ENCODE assay signal across 26 mouse cellular contexts in the genomic region with DNA sequence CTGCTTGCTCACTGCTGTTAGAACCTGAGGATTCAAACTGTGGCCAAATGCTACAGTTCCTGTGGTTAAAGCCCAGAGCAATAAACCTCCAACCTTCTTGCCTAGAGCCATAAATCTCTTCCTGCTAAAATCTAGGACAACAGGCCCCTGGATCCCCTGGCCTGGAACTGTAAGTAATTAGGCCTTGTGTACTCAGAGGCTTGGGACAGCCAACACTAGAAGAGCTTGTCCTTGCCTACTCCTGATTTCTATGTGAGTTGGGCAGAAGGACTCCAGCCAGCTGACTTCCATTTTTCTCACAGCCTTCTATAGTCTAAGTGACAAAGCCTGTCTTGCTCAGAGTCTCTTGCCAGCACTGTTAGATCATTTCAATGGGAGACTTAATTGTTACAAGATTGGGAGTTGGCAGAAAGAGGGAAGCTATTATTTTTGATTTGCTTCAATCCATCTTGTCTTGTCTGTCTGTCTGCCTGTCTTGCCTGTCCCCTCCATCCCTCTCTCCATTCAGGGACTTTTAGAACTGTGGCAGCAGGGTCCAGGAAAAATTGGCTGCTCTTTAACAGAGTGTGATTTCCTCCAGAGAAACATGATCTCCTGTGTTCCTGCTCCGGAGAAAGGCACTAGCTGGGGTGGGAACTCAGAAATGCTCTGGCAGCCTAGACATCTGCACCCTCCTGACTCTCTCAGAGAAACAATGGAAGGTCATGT. TPM values are rescaled to one million over a fixed set of nuclear protein-coding genes. Genes with fewer than 3 reads are reported as not detected.
DNase-seq lines count a peak whose midpoint lies in the region; ATAC-seq and TF ChIP-seq lines count a peak whose summit lies in the region.
"Had no signal": no experiment of that assay in that cellular context is flagged by ENCODE, and none has a peak within 500 bp of the region (broad histone marks: within the 10 kb centered on the region; RNA-seq: fewer than 3 reads in every experiment).

No protein-coding gene starts in this region.

- no peaks in the 10 kb centered on the region for H3K9me3 ChIP-seq in hindbrain, embryonic 15.5 days
- no peaks in the 10 kb centered on the region for H3K9me3 ChIP-seq in hindbrain, embryonic 10.5 days
- no peaks in the 10 kb centered on the region for H3K9me3 ChIP-seq in lung, embryonic 14.5 days (ENCODE audit: low read depth, low read length)
- H3K9me3 ChIP-seq: embryonic facial prominence, embryonic 12.5 days; forebrain, embryonic 13.5 days; heart, embryonic 13.5 days; intestine, embryonic 15.5 days; stomach, embryonic 15.5 days had no signal

- H3K9ac ChIP-seq in hindbrain, embryonic 15.5 days: no peak overlapping the region
- no peak overlapping the region for H3K9ac ChIP-seq in lung, embryonic 14.5 days
- H3K9ac ChIP-seq: embryonic facial prominence, embryonic 12.5 days; forebrain, embryonic 13.5 days; heart, embryonic 13.5 days; intestine, embryonic 15.5 days; stomach, embryonic 15.5 days had no signal

- H3K27ac ChIP-seq in hindbrain, embryonic 15.5 days (replicated peaks): no peak overlapping the region
- H3K27ac ChIP-seq in hindbrain, embryonic 10.5 days: no peak overlapping the region
- H3K27ac ChIP-seq in lung, embryonic 14.5 days (ENCODE audit: low read depth): no peak overlapping the region
- H3K27ac ChIP-seq: embryonic facial prominence, embryonic 12.5 days; forebrain, embryonic 13.5 days; heart, embryonic 13.5 days; intestine, embryonic 15.5 days; stomach, embryonic 15.5 days had no signal

- no peaks in the 10 kb centered on the region for H3K79me2 ChIP-seq in myocyte (ENCODE audit: control insufficient read depth, insufficient read depth)

- H3K4me3 ChIP-seq in hindbrain, embryonic 15.5 days: no peak overlapping the region
- no peak overlapping the region for H3K4me3 ChIP-seq in hindbrain, embryonic 10.5 days
- H3K4me3 ChIP-seq in lung, embryonic 14.5 days (ENCODE audit: low read depth, low read length): no peak overlapping the region
- H3K4me3 ChIP-seq in myocyte: no peak overlapping the region
- H3K4me3 ChIP-seq: embryonic facial prominence, embryonic 12.5 days; erythroblast, embryonic 14.5 days; forebrain, embryonic 13.5 days; heart, embryonic 13.5 days; intestine, embryonic 15.5 days; stomach, embryonic 15.5 days had no signal

- H3K4me2 ChIP-seq in hindbrain, embryonic 15.5 days: no peak overlapping the region
- no peak overlapping the region for H3K4me2 ChIP-seq in lung, embryonic 14.5 days
- H3K4me2 ChIP-seq in myocyte (ENCODE audit: low read depth): peak overlapping the region; percentile 12
- H3K4me2 ChIP-seq: embryonic facial prominence, embryonic 12.5 days; forebrain, embryonic 13.5 days; heart, embryonic 13.5 days; intestine, embryonic 15.5 days; midbrain, embryonic 11.5 days; stomach, embryonic 15.5 days had no signal

- no peak for TF ChIP-seq POLR2A in brain, embryonic 14.5 days (IDR thresholded peaks at IDR 0.05; ENCODE audit: borderline replicate concordance, extremely low read depth, insufficient read depth, insufficient read length, poor library complexity, severe bottlenecking)
- no peak for TF ChIP-seq POLR2A in myocyte (IDR thresholded peaks at IDR 0.05; ENCODE audit: insufficient read length, low read depth)

- DNase-seq in hindbrain, embryonic 10.5 days (ENCODE audit: low spot score): no peak
- DNase-seq in lung, embryonic 14.5 days: peak; percentile 27
- DNase-seq in lung, postnatal 14 days: no peak
- DNase-seq in brain, embryonic 14.5 days (ENCODE audit: low read depth): peak; percentile 9
- DNase-seq in spleen, postnatal 14 days (ENCODE audit: low spot score in 2 of 2): no peak
- DNase-seq: cerebellum, adult 2 months; heart, adult 18-20 months; heart, postnatal 36 days; kidney, postnatal 36 days; liver; right cerebral cortex, postnatal 14 days; thymus, adult 18-20 months; thymus, postnatal 4 days had no signal

- WGBS in hindbrain, embryonic 15.5 days: 52% methylated on average over 1 of the region's 1 CpGs
- 48% methylated on average over 1 of the region's 1 CpGs for WGBS in hindbrain, embryonic 10.5 days
- WGBS in lung, embryonic 14.5 days: 16% methylated on average over 1 of the region's 1 CpGs

- TF ChIP-seq CTCF in lung, embryonic 14.5 days (IDR thresholded peaks at IDR 0.05; ENCODE audit: low read depth): no peak
- TF ChIP-seq CTCF in brain, embryonic 14.5 days (IDR thresholded peaks at IDR 0.05; ENCODE audit: borderline replicate concordance, extremely low read depth, insufficient read depth, insufficient read length): no peak

- peak; percentile 59; the same call in 1 of the 2 replicates for ATAC-seq in hindbrain, embryonic 15.5 days (ENCODE audit: low FRiP score, low read depth)
- peak; percentile 52; the same call in 1 of the 2 replicates for ATAC-seq in lung, embryonic 14.5 days (ENCODE audit: insufficient read depth)
- ATAC-seq: forebrain, embryonic 13.5 days; intestine, embryonic 15.5 days had no signal

- H3ac ChIP-seq in myocyte (ENCODE audit: control insufficient read depth, insufficient read length): no peak overlapping the region

- no peaks in the 10 kb centered on the region for H3K27me3 ChIP-seq in hindbrain, embryonic 15.5 days
- no peaks in the 10 kb centered on the region; the same call in 1 of the 2 replicates for H3K27me3 ChIP-seq in hindbrain, embryonic 10.5 days (ENCODE audit: insufficient read depth, poor library complexity, severe bottlenecking)
- no peaks in the 10 kb centered on the region for H3K27me3 ChIP-seq in lung, embryonic 14.5 days (ENCODE audit: insufficient read depth, low read length)
- H3K27me3 ChIP-seq in myocyte (ENCODE audit: control insufficient read depth, insufficient read depth, insufficient read length): no peaks in the 10 kb centered on the region
- H3K27me3 ChIP-seq: CH12.LX; embryonic facial prominence, embryonic 12.5 days; forebrain, embryonic 13.5 days; heart, embryonic 13.5 days; intestine, embryonic 15.5 days; stomach, embryonic 15.5 days had no signal

- H3K36me3 ChIP-seq in hindbrain, embryonic 15.5 days: no peaks in the 10 kb centered on the region
- H3K36me3 ChIP-seq in hindbrain, embryonic 10.5 days: no peaks in the 10 kb centered on the region
- H3K36me3 ChIP-seq in lung, embryonic 14.5 days (ENCODE audit: insufficient read depth): no peaks in the 10 kb centered on the region
- H3K36me3 ChIP-seq in myocyte (ENCODE audit: control insufficient read depth, insufficient read depth): no peaks in the 10 kb centered on the region
- H3K36me3 ChIP-seq: embryonic facial prominence, embryonic 12.5 days; heart, embryonic 13.5 days; intestine, embryonic 15.5 days; stomach, embryonic 15.5 days had no signal

- H3K4me1 ChIP-seq in hindbrain, embryonic 15.5 days (replicated peaks): no peaks in the 10 kb centered on the region
- H3K4me1 ChIP-seq in hindbrain, embryonic 10.5 days (replicated peaks): no peaks in the 10 kb centered on the region
- no peaks in the 10 kb centered on the region for H3K4me1 ChIP-seq in lung, embryonic 14.5 days (ENCODE audit: insufficient read depth)
- H3K4me1 ChIP-seq: embryonic facial prominence, embryonic 12.5 days; forebrain, embryonic 13.5 days; heart, embryonic 13.5 days; intestine, embryonic 15.5 days; stomach, embryonic 15.5 days had no signal

TF ChIP-seq in myocyte, 11 proteins besides CTCF, POLR2A, EP300 and RAD21:
- no peak for TF ChIP-seq TCF3 (IDR thresholded peaks at IDR 0.05; ENCODE audit: insufficient read length, low read depth)
- TF ChIP-seq MAX (IDR thresholded peaks at IDR 0.05; ENCODE audit: low read depth): no peak
- TF ChIP-seq CEBPB (IDR thresholded peaks at IDR 0.05; ENCODE audit: insufficient read depth, poor library complexity, severe bottlenecking): no peak
- no peak for TF ChIP-seq MYOG (IDR thresholded peaks at IDR 0.05; ENCODE audit: control insufficient read depth in 1 of 3, insufficient read depth in 1 of 3, insufficient read length in 2 of 3, low read depth in 2 of 3)
- TF ChIP-seq SRF (IDR thresholded peaks at IDR 0.05; ENCODE audit: control insufficient read depth, insufficient read length, low read depth): no peak

RNA-seq across cellular contexts. Expression of a gene that starts 15.1 kb away (rescaled TPM):
- polyA plus RNA-seq in hindbrain, embryonic 15.5 days (2015; fragmentation: Nextera tagmentation; extraction: Ambion mirVana): 10.8 and 11.3 TPM in 2 replicates
- 12.7 and 23.9 TPM in 2 replicates for polyA plus RNA-seq in hindbrain, embryonic 10.5 days (2016; fragmentation: Nextera tagmentation; extraction: Ambion mirVana)
- 39.3 and 39.6 TPM in 2 replicates for polyA plus RNA-seq in lung, embryonic 14.5 days (2014; fragmentation: Nextera tagmentation; extraction: Ambion mirVana)
- 3.3 and 3.7 TPM in 2 replicates for polyA plus RNA-seq in brain, embryonic 14.5 days (2012; rRNA removed)
- 2.9 TPM for polyA plus RNA-seq in myocyte (2012; fragmentation: generic; extraction: Trizol)
- polyA plus RNA-seq: erythroblast, embryonic 14.5 days; spleen, adult 2 months had no signal

RNA-seq across cellular contexts. Expression of a gene that starts 15.7 kb away (rescaled TPM):
- not detected in 2 replicates for polyA plus RNA-seq in hindbrain, embryonic 15.5 days (2015; fragmentation: Nextera tagmentation; extraction: Ambion mirVana)
- not detected in 2 replicates for polyA plus RNA-seq in hindbrain, embryonic 10.5 days (2016; fragmentation: Nextera tagmentation; extraction: Ambion mirVana)
- not detected in 2 replicates for polyA plus RNA-seq in lung, embryonic 14.5 days (2014; fragmentation: Nextera tagmentation; extraction: Ambion mirVana)
- not detected in 2 replicates for polyA plus RNA-seq in brain, embryonic 14.5 days (2012; rRNA removed)
- not detected for polyA plus RNA-seq in myocyte (2012; fragmentation: generic; extraction: Trizol)
- polyA plus RNA-seq: cerebellum, adult 2 months; embryonic facial prominence, embryonic 12.5 days; erythroblast, embryonic 14.5 days; forebrain, embryonic 13.5 days; frontal cortex, adult 2 months; heart, embryonic 13.5 days; intestine, embryonic 15.5 days; liver, embryonic 16.5 days; midbrain, embryonic 11.5 days; spleen, adult 2 months; stomach, embryonic 15.5 days had no signal

Comparison
In these comparisons a context has a peak if more than half of its experiments do, and no peak if none do; other contexts are left out.
1. DNase-seq: peak in lung, embryonic 14.5 days (single experiment) and brain, embryonic 14.5 days (single experiment); none in hindbrain, embryonic 10.5 days (single experiment), lung, postnatal 14 days (single experiment) and spleen, postnatal 14 days (0 of 2).